Mouse (Mus musculus): ENCODE data around the gene Wfdc21.

Wfdc21 gene

DNA sequence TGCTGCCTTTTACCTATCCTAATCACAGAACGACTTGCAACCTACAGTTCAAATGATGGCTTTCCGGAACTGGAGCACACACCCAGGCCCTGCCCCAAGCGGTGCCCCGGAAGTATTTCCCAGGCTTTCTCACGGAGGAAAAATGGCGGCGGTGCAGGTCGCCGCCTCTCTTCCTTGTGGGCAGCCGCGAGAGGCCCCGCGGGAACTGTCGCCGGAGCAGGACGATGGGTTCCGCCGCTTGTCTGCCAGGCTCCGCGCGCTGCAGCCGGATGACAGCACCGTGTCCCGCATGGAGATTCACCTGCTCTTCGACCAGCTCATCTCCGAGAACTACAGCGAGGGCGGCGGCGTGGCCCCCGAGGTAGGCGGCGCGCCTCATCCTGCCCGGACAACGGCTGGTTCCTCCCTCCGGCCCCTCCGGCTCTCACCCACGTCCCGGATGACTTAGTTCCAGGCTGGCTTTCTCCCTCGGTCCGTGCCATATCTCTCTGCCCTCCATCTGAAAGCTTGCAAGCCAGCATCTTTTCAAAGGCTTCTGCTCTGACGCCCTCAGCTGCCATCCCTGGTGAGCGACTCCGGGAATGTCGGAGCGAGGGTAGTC lies 6.9 kb downstream of the Wfdc21 start, which contains the start of gene Heatr6:
Gene Heatr6 (plus strand): TSS at position 116 of the 601 bp plus-strand sequence.
- peak; percentile 90 to 91 for DNase-seq (ENCODE audit: low spot score in 2 of 2)

DNA sequence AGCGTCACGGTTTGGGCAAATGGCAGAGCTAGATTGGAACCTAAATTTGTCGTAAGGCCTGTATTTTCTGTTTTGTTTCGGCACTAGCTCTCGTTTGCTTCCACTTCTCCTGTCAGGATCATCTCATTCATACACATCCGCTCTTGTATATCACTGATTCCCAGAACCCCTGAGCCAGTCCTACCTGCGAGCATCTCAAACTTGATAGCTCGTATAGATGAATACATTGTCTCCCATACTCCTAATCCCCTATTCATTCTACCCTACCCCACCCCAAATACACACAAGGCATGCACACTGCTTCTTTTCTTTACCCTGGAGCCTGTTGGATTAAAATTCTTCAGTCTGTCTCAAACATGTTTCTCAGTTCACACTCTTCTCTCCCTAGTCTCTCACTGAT lies 7.5 kb downstream of the Wfdc21 start:
- no peak for DNase-seq (ENCODE audit: low spot score in 2 of 2)

DNA sequence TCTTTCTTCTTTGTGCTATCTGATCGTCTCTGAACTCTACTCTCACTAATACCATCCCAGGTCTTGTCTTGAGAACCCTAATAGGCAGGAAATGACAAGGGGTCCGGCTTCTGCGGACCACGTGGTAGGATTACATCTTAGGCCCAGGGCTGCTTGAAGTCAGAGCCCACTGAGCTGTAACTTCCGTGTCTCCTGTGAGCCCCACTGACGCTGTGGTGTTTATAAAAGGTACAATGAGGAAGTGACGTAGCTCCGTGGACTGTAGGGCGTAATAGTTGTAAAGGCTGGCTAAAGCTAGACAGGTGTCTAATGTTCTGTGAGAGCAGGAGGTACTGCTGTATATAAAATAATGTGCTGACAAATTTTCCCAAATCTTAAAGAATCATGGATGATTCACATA lies 20.6 kb downstream of the Wfdc21 start:
- no peak for DNase-seq (ENCODE audit: low spot score in 2 of 2)

DNA sequence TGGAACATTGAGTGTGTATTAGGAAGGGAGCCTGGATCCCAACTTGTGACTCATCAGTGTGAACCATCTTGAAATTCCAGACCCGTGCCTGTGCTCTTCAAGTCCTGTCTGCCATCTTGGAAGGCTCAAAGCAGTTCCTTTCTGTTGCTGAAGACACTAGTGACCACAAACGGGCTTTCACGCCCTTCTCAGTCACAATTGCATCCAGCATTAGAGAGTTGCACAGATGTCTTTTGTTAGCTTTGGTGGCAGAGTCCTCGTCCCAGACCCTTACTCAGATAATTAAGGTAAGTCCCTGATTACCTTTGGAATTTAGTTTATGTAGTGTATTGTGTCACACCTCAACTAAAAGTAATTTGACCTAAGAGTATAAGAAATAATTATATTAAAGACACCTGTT lies 22.2 kb downstream of the Wfdc21 start:
- no peak for DNase-seq (ENCODE audit: low spot score in 2 of 2)

DNA sequence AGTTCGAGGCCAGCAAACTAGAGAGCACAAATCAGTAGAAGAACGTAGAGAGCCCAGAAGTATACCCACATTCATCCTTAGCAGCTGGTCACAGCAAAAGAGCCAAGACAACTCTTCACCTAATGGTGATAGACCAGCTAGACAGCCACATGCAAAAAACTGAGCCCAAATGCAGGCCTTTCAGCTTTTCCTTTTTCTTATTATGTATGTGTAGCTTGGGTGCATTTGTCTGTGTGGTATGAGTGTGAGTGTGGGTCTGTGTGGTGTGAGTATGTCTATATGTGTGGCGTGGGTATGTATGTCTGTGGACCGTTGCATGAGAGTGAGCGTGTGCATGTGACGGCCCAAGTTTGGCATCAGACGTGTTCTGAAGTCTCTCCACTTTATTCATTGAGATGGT lies 24.3 kb downstream of the Wfdc21 start:
- no peak for DNase-seq (ENCODE audit: low spot score in 2 of 2)

DNA sequence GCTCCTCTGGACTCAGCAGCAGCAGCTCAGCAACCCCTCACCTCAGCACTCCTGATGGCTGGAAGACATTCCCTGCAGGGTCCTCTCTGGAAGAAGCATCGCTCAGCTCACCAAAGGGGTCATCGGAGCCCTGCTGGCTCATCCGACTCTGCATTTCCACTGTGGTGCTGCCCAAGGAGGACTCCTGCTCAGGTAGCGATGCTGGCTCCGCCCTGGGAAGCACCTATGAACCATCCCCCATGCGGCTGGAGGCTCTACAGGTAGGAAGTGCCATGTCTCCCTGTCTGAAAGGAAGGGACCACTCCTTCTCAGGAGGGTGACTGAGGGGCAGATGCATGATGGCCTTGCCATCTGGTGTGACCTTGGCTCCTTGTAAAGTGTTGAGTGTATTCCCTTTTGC lies 25.6 kb downstream of the Wfdc21 start:
- DNase-seq (ENCODE audit: low spot score in 2 of 2), result no peak

DNA sequence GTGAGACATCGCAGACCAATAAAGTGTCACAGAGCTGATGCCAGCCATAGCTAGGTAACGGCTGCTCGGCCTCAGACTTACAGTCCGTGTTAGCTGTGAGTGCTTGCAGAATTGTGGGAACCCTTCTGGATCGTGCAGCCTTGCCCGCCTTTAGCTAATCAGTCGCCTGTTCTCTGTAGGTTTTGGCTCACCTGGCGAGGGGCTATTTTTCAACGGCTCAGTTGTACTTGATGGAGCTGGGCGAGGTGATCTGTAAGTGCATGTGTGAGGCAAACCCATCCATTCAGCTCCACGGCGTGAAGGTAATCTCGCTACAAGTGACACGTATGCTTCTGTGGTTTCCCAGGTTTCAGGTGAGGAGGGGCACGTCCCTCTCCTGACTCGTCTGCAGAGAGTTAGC lies 27.0 kb downstream of the Wfdc21 start:
- DNase-seq (ENCODE audit: low spot score in 2 of 2), result no peak

DNA sequence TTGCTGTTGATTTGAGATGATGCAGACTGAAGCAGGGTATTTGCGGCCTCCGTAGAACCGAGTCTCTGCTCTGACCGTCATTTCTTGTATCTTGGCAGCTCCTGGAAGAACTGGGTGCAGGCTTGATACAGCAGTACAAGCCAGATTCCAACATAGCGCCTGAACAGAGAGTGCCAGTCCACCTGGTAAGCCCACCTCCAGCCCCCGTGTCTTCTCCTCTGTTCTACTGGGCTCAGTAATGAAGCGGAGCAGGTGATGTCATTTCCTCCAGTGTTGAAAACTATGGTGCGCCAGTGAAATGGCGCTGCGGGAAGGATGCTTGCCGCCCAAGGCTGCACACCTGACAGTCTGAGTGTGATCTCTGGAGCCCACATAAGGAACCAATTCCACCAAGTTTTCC lies 27.6 kb downstream of the Wfdc21 start:
- no peak for DNase-seq (ENCODE audit: low spot score in 2 of 2)

DNA sequence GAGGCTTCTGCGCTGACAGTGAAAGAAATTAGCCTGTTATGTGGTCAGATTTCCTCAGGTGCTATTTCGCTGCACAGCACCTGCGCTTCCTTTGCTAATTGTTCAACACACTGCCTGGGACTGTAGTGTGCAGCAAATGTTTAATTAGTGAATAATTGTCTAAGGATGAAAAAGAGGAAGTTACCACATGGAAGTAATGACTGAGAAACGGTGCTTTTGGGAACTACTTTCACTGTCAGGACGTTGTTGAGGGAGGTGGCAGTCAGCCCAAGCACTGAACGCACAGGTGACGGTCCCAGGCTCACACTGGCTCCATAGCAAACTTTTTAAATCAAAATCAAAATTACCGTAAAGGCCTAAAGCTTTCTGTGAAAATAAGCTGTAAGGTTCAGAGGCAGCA lies 30.1 kb downstream of the Wfdc21 start:
- DNase-seq (ENCODE audit: low spot score in 2 of 2), result no peak

DNA sequence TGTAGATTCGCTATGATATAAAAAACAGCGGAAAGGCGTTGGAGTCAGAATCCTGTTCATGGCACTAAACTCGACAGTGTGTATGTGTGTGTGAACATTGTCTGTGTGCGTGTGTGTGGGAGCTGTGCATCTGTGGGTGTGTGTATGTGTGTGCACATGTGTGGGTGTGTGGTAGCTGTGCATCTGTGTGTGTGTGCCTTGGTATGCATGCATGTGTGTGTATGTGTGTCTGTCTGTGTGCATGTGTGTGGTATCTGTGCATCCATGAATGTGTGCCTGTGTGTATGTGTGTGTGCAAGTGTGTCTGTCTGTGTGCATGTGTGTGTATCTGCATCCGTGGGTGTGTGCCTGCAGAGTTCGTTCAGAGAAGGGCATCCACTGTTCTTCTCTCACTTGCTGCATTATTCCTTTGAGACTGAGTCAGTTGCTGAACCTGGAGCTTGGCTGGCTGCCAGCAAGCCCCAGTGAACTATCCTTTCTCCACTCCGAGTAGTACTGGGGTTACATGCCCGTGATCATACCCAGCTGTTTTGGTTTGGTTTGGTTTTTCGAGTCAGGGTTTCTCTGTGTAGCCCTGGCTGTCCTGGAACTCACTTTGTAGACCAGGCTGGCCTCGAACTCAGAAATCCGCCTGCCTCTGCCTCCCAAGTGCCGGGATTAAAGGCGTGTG lies 37.3 kb downstream of the Wfdc21 start:
- peak in 1 of 2 experiments; percentile 15 for DNase-seq (ENCODE audit: low spot score in 2 of 2)

DNA sequence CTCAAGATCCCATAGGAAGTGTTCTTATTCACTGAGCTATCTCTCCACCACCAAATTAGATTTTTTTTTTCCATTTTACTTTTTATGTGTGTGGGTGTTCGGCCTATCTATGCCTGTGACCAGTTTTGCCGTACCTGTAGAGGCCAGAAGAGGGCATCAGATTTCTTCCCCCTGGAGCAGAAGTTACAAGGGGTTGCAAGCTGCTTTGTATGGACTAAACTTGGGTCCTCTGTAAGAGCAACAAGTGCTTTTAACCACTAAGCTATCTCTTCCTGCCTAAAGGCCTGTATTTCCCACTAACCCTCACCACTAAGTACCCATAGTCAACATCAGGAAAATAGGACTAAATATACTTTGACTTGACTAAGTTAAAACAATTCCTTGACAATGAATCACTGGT lies 37.9 kb downstream of the Wfdc21 start:
- peak; percentile 20 to 29 for DNase-seq (ENCODE audit: low spot score in 2 of 2)

DNA sequence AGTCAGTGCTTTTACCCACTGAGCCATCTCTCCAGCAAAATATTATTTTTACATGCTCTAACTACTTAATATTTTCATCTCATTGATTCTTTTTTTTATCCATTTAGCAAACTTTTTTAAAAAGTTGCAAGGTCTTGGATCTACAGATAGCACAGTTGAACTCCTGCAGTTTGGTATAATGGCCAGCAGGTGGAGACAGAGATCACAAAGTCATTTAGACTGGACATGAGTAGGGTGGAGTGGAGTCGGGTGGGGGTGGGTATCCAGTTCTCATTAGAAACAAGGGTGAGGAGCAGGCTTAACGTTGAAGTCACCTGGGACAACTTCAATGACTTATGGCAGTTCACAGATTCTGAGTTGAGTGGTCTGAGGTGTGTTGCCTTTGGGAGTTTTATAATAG lies 38.6 kb downstream of the Wfdc21 start:
- peak; percentile 67 to 70 for DNase-seq (ENCODE audit: low spot score in 2 of 2)

DNA sequence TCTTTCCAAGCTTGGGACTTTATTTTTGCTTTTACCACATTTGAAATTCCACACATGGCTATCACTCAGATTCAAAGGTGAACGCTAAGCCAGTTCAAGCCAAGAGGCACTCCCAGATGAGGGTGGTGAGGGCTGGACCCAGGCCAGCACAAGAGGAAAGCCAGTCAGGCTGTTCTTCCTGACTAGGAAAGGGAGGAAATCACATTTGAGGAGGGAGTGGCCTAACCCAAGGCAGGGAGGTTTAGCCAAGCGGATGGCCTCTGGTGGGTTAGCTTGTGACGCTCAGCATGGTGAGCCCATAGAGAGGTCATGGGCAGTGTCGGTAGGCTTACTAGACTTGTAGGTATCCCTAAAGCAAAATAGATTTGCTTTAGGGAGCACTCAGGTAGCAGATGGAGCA lies 40.1 kb downstream of the Wfdc21 start:
- no peak for DNase-seq (ENCODE audit: low spot score in 2 of 2)

DNA sequence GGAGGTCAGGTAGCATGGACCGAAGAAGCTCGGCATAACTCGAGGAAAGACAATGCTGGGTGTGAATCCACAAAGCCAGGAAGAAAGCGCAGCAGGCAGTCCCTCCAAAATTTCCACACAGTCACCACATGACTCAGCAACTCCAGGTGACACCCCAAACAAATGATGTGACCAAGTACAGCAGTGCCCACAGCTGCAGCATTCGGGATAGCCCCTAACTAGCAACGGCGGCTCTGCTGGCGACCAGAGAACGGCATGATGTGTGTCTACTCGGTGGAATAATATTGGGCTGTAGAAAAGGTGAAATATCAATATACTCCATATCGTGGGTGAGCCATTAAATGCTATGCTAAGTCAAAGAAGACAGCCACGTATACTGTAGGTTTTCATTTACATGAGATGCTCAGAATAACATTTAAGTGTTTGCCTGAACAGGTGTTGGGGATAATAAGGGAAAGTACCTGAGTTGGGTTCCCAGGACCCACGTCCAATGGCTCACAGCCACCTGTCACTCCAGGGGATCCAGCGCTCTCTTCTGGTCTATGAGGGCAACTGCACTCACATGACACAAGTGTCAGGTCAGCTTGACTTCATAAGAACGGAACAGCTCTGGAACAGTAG lies 40.8 kb downstream of the Wfdc21 start:
- no peak for DNase-seq (ENCODE audit: low spot score in 2 of 2)

DNA sequence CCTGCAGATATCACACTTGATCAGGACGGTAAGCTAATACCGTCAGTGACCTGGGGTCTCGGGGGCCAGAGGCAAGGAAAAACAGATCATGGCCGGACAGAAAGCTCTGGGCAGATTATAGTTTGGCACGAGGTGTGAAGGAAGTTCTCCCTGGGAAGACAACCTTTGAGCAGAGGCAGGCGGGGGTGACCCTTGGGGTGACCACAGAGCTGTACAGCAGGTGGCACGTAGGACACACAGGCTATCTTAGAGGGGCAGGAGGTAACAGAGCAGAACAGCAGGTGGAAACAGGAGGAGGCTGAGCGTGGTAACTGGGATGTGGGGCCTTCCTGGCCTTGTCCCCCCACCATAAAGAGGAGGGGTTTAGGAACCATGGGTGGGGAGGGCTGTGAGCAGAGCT lies 41.6 kb downstream of the Wfdc21 start:
- DNase-seq (ENCODE audit: low spot score in 2 of 2), result no peak

DNA sequence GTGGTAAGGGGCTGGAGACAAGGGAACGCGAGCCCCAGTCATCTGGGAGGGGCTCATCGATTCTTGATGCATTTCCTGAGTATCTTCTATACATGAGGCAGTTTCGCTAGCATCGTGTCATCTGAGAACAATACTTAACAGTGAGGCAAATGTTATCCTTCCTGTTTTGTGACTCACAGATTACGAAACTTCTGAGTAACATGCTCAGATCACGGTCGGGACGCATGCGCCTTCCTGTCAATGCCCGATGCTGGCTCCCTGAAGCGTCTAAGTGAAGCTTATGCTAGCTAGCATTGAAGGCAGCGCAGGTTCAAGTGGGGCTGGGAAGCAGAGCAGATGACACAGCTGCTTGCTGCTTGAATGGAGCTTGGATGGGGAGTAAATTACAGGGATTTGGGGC lies 42.5 kb downstream of the Wfdc21 start:
- no peak for DNase-seq (ENCODE audit: low spot score in 2 of 2)

DNA sequence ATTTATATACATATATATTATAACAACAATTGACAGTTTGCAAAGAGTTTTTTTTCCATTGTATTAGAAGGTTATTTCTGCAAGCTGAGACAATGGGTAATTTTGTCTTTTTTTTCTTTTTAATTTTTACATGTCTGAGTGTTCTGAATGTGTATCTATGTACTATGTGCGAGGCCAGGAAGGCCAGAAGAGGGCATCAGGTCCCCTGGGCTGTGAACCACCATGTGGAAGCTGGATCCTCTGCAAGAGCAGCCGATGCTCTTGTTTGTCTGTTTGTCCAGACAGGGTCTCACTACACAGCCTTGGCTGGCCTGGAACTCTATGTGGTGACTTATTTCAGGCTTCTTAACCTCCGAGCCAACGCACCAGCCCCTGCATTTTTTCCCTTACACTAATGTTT lies 44.4 kb downstream of the Wfdc21 start:
- no peak for DNase-seq (ENCODE audit: low spot score in 2 of 2)

DNA sequence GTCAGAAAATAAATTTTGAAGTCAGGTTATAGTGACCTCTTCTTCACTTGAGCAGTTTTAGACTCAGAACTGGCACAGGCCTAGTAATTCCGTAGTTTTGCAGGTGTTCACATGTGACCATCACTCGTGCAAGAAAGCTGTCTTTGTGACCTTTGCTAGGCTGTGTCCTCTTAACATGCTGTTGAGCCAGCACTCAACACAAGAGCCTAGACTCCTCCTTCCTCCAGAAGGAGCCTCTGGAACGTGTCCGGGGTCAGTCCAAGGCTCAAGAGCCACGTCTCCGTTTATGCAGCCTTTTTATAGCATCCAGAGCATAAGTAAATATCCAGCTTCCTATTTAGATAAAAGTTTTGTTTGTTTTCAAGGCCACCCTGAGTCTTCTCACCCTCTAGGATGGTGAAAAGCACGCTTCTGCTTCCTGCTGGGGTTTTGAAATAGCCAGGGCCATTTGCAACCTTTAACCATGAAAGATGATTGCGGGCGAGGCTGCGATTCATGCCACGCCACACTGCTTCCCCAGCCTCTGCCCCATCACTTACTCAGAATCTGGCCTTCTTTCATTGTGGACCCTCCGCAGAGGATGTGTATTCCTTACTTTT lies 45.7 kb downstream of the Wfdc21 start:
- DNase-seq (ENCODE audit: low spot score in 2 of 2), result no peak

DNA sequence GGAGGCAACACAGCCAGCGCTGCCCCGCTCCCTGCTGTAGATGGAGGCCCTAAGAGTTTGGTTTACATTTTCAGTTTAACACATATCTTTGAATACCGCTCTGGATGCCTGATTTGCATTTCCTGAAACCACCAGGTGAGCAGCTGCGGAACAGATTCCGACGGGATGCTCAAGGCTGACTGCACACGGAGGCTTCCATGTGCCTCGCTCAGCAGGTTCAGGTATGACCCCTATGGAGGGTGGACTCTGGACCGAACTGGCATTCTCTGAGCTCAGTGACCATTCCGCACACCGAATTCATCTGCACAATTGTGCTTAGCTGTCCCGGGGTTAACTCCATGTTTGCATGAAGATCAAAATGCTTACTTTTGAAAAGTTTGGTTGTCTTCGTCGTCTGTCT lies 46.5 kb downstream of the Wfdc21 start:
- no peak for DNase-seq (ENCODE audit: low spot score in 2 of 2)

DNA sequence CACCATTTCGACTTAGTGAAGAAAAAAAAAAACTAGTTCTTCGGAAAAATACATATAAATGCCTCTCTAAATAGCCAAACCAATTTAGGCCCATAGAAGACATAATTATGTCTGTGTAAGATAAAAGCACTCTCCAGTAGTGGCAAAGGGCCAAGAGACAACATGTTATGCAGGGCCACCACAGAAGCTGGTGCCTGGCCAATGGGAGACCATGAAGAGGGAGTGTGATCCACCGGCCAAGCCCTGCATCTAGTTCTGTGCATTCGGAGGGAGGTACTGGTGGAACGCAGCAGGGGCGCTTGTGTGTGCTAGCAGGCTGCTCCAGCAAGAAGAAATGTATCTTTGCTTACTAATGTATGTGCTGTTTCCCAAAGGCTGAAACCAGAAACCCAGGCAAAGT lies 49.4 kb downstream of the Wfdc21 start:
- no peak for DNase-seq (ENCODE audit: low spot score in 2 of 2)

DNA sequence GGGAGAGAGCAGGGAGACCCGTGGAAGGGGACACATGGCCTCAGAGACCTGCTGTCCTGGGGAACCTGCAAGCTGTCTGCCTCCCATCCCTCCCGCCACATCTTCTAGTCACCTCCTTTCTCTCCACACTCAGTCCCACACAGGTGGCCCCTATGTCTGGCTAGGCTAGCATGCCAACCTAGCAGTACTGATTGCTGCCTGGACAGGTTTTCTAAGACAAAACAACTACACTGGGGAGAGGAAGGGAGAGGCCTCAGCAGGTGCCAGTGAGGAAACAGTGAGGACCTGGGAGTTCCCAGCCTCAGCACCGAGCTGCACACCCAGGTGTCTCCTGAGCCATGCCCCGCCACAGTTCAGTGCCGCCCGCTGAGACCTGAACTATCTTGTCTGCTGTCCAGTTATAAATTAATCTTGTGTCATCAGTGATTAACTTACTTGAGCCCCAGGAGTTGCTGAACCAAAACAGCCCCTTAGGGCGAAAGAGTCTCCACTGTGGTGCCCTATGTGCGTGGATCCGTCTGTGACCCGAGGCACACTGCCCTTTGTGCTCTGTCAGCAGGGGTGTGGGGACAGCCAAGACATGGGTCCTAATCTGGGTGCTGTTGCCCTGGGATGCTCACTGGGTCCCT lies 50.4 kb downstream of the Wfdc21 start:
- DNase-seq (ENCODE audit: low spot score in 2 of 2), result no peak

DNA sequence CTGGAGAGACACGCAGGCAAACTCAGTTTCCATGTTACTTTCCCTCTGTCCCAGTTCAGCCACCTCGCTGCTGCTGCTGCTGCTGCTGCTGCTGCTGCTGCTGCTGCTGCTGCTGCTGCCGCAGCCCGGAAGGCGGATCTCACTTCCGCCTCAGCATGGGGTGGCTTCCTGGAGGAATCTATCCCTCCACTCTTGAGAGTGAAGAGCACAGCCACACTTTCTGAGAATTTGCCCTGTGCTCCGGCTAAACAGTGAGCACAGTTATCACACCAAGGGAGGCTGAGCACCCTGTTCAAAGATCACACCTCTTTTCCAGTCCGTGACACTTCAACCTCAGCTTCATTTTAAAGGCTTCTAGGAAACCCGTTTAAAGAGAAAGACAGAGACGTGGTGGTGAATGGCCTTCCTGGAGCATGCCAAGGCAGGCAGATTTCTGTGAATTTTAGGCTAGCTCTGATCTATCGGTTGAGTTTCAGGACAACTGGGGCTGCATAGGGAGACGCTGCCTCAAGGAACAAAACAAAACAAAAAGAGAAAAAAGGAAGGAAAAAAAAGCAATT lies 53.2 kb downstream of the Wfdc21 start:
- no peak for DNase-seq (ENCODE audit: low spot score in 2 of 2)
